Mouse (Mus musculus): ENCODE data around the gene Stoml3. TPM values are rescaled to one million over a fixed set of nuclear protein-coding genes. Genes with fewer than 3 reads are reported as not detected.

Stoml3 gene
- polyA plus RNA-seq, 1 experiment from 2014 or later, result not detected

GRCm38 (mm10) chr3:53483414-53484059 lies 4.9 kb upstream of the Stoml3 start:
- 81% methylated on average over 8 of the region's 8 CpGs for WGBS
- no peak for ATAC-seq (ENCODE audit: insufficient number of reproducible peaks, insufficient read depth, low FRiP score, low TSS enrichment)
- H3K27ac ChIP-seq, result no peak overlapping the region
- peaks cover 4% of the 10 kb centered on the region; the same call in 1 of the 2 replicates for H3K4me1 ChIP-seq
- no peaks in the 10 kb centered on the region for H3K9me3 ChIP-seq
- H3K4me2 ChIP-seq (replicated peaks), result no peak overlapping the region
- no peaks in the 10 kb centered on the region for H3K27me3 ChIP-seq
- H3K36me3 ChIP-seq, result peaks cover 36% of the 10 kb centered on the region
- no peak overlapping the region for H3K9ac ChIP-seq
- no peak overlapping the region for H3K4me3 ChIP-seq

- H3K9ac ChIP-seq, result no peak overlapping the region
- no peak overlapping the region for H3K4me2 ChIP-seq (replicated peaks)
- H3K36me3 ChIP-seq, result peaks cover 11% of the 10 kb centered on the region
- H3K4me1 ChIP-seq, result peaks cover 4% of the 10 kb centered on the region; the same call in 1 of the 2 replicates
- 70% methylated on average over 10 of the region's 10 CpGs for WGBS
- H3K9me3 ChIP-seq, result no peaks in the 10 kb centered on the region
- no peaks in the 10 kb centered on the region for H3K27me3 ChIP-seq
- H3K27ac ChIP-seq, result no peak overlapping the region
- H3K4me3 ChIP-seq, result no peak overlapping the region
- no peak for ATAC-seq (ENCODE audit: insufficient number of reproducible peaks, insufficient read depth, low FRiP score, low TSS enrichment)
Observed at GRCm38 (mm10) chr3:53486561-53486960, 1.9 kb upstream of the Stoml3 start.

- H3K9me3 ChIP-seq, result no peaks in the 10 kb centered on the region
- no peak overlapping the region for H3K9ac ChIP-seq
- H3K27me3 ChIP-seq, result no peaks in the 10 kb centered on the region
- H3K4me3 ChIP-seq, result no peak overlapping the region
- no peak overlapping the region for H3K4me2 ChIP-seq (replicated peaks)
- H3K27ac ChIP-seq, result no peak overlapping the region
- H3K4me1 ChIP-seq, result peaks cover 4% of the 10 kb centered on the region; the same call in 1 of the 2 replicates
- peaks cover 6% of the 10 kb centered on the region for H3K36me3 ChIP-seq
- no peak for ATAC-seq (ENCODE audit: insufficient number of reproducible peaks, insufficient read depth, low FRiP score, low TSS enrichment)
- WGBS, result 63% methylated on average over 9 of the region's 9 CpGs
Observed at GRCm38 (mm10) chr3:53486996-53487576, 1.4 kb upstream of the Stoml3 start.

GRCm38 (mm10) chr3:53498351-53498905 lies 10.0 kb downstream of the Stoml3 start:
- Histone ChIP-seq H3K4me3 (no peak overlapping the region), H3K36me3 (no peaks in the 10 kb centered on the region), H3K27me3 (no peaks in the 10 kb centered on the region), H3K4me2 (replicated peaks) (no peak overlapping the region), H3K4me1 (no peaks in the 10 kb centered on the region), H3K27ac (no peak overlapping the region), H3K9me3 (no peaks in the 10 kb centered on the region), H3K9ac (no peak overlapping the region)
- ATAC-seq (ENCODE audit: insufficient number of reproducible peaks, insufficient read depth, low FRiP score, low TSS enrichment), result no peak
- 82% methylated on average over 6 of the region's 6 CpGs for WGBS

GRCm38 (mm10) chr3:53502428-53502827 lies 14.0 kb downstream of the Stoml3 start:
- H3K4me1 ChIP-seq, result no peaks in the 10 kb centered on the region
- no peak for ATAC-seq (ENCODE audit: insufficient number of reproducible peaks, insufficient read depth, low FRiP score, low TSS enrichment)
- H3K36me3 ChIP-seq, result no peaks in the 10 kb centered on the region
- no peaks in the 10 kb centered on the region for H3K9me3 ChIP-seq
- H3K9ac ChIP-seq, result no peak overlapping the region
- H3K4me2 ChIP-seq (replicated peaks), result no peak overlapping the region
- H3K27ac ChIP-seq, result no peak overlapping the region
- H3K4me3 ChIP-seq, result no peak overlapping the region
- WGBS, result 76% methylated on average over 6 of the region's 6 CpGs
- no peaks in the 10 kb centered on the region for H3K27me3 ChIP-seq

- Histone ChIP-seq H3K4me2 (replicated peaks) (no peak overlapping the region), H3K36me3 (no peaks in the 10 kb centered on the region), H3K27me3 (no peaks in the 10 kb centered on the region), H3K4me1 (no peaks in the 10 kb centered on the region), H3K9ac (no peak overlapping the region), H3K4me3 (no peak overlapping the region), H3K27ac (no peak overlapping the region), H3K9me3 (no peaks in the 10 kb centered on the region)
- no peak for ATAC-seq (ENCODE audit: insufficient number of reproducible peaks, insufficient read depth, low FRiP score, low TSS enrichment)
- WGBS, result 47% methylated on average over 5 of the region's 5 CpGs
Observed at GRCm38 (mm10) chr3:53513096-53513495, 24.6 kb downstream of the Stoml3 start.

GRCm38 (mm10) chr3:53514221-53515065 lies 26.0 kb downstream of the Stoml3 start:
- Histone ChIP-seq H3K9ac (no peak overlapping the region), H3K27ac (no peak overlapping the region), H3K4me1 (no peaks in the 10 kb centered on the region), H3K36me3 (no peaks in the 10 kb centered on the region), H3K4me3 (no peak overlapping the region), H3K4me2 (replicated peaks) (no peak overlapping the region), H3K27me3 (no peaks in the 10 kb centered on the region), H3K9me3 (no peaks in the 10 kb centered on the region)
- WGBS, result 83% methylated on average over 4 of the region's 4 CpGs
- no peak for ATAC-seq (ENCODE audit: insufficient number of reproducible peaks, insufficient read depth, low FRiP score, low TSS enrichment)

GRCm38 (mm10) chr3:53522794-53523193 lies 34.3 kb downstream of the Stoml3 start:
- Histone ChIP-seq H3K36me3 (no peaks in the 10 kb centered on the region), H3K27ac (no peak overlapping the region), H3K27me3 (no peaks in the 10 kb centered on the region), H3K9me3 (no peaks in the 10 kb centered on the region), H3K4me2 (replicated peaks) (no peak overlapping the region), H3K9ac (no peak overlapping the region), H3K4me3 (no peak overlapping the region), H3K4me1 (no peaks in the 10 kb centered on the region)
- 92% methylated on average over 10 of the region's 10 CpGs for WGBS
- ATAC-seq (ENCODE audit: insufficient number of reproducible peaks, insufficient read depth, low FRiP score, low TSS enrichment), result no peak

GRCm38 (mm10) chr3:53525737-53526136 lies 37.3 kb downstream of the Stoml3 start:
- Histone ChIP-seq H3K4me2 (replicated peaks) (peak overlapping the region; percentile 42), H3K27me3 (no peaks in the 10 kb centered on the region), H3K4me1 (no peaks in the 10 kb centered on the region), H3K4me3 (peak overlapping the region; percentile 18), H3K9ac (no peak overlapping the region), H3K9me3 (no peaks in the 10 kb centered on the region), H3K36me3 (no peaks in the 10 kb centered on the region), H3K27ac (no peak overlapping the region)
- WGBS, result 16% methylated on average over 21 of the region's 21 CpGs
- no peak for ATAC-seq (ENCODE audit: insufficient number of reproducible peaks, insufficient read depth, low FRiP score, low TSS enrichment)

- ATAC-seq (ENCODE audit: insufficient number of reproducible peaks, insufficient read depth, low FRiP score, low TSS enrichment), result no peak
- no peak overlapping the region for H3K4me2 ChIP-seq (replicated peaks)
- no peak overlapping the region for H3K27ac ChIP-seq
- no peak overlapping the region for H3K4me3 ChIP-seq
- WGBS, result 83% methylated on average over 6 of the region's 6 CpGs
- no peaks in the 10 kb centered on the region for H3K9me3 ChIP-seq
- H3K9ac ChIP-seq, result no peak overlapping the region
- H3K4me1 ChIP-seq, result no peaks in the 10 kb centered on the region
- no peaks in the 10 kb centered on the region for H3K36me3 ChIP-seq
- no peaks in the 10 kb centered on the region for H3K27me3 ChIP-seq
Observed at GRCm38 (mm10) chr3:53530305-53530704, 41.9 kb downstream of the Stoml3 start.

GRCm38 (mm10) chr3:53532091-53532490 lies 43.6 kb downstream of the Stoml3 start:
- Histone ChIP-seq H3K9me3 (no peaks in the 10 kb centered on the region), H3K4me1 (no peaks in the 10 kb centered on the region), H3K4me3 (no peak overlapping the region), H3K27ac (no peak overlapping the region), H3K36me3 (0 out of 2 replicates have a peak, but pooled peaks cover under 1% of the 10 kb centered on the region), H3K9ac (no peak overlapping the region), H3K27me3 (no peaks in the 10 kb centered on the region), H3K4me2 (replicated peaks) (no peak overlapping the region)
- 88% methylated on average over 6 of the region's 6 CpGs for WGBS
- no peak for ATAC-seq (ENCODE audit: insufficient number of reproducible peaks, insufficient read depth, low FRiP score, low TSS enrichment)
